Mouse (Mus musculus): ENCODE data around the gene Olfr186. TPM values are rescaled to one million over a fixed set of nuclear protein-coding genes. Genes with fewer than 3 reads are reported as not detected.

Gene Olfr186
- not detected in 2 replicates for polyA plus RNA-seq (2012)

DNA sequence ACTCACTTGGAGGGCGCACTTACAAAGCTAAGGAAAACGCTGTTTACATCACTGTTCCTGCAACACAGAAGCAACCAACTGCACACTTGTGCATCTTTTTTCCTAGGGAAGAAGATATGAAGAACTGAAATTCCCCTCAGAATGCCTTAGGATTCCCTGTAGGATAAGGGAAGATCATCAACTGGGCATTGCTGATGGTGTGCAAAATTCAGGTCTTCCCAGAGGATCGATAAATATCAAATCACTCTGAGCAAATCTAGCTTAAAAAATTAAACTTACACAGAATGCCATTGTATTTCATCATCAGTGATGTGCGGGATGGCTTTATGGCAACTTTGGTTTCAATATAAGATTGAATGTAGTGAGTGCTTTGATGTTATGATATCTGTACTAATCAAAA is at the start of gene Olfr186:
Olfr186 (minus strand) TSS at position 101 of the 400 bp plus-strand sequence.
- TF ChIP-seq GATA1 (IDR thresholded peaks at IDR 0.05; ENCODE audit: low read length): no peak

DNA sequence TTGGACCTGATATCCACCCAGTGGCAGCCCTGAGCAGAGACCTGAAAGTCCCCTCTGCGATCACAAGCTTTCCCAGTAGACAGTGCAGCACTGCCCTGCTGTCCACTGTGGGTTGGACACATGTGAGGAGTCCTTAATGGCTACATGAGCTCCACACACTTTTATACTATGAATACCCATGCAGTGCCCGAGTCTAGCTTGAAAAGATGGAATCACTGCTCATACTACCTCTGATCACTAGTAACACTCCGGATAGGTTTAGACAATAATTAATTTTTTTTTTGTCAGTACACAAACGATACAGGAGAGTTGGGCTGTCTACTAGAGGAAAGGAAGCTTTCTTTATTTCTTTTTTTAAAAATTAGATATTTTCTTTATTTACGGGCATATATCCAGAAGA is 47.8 kb upstream of the Olfr186 start, which contains the start of gene Olfr190:
Olfr190 (minus strand) TSS at position 101 of the 400 bp plus-strand sequence.
- TF ChIP-seq GATA1 (IDR thresholded peaks at IDR 0.05; ENCODE audit: low read length): no peak

DNA sequence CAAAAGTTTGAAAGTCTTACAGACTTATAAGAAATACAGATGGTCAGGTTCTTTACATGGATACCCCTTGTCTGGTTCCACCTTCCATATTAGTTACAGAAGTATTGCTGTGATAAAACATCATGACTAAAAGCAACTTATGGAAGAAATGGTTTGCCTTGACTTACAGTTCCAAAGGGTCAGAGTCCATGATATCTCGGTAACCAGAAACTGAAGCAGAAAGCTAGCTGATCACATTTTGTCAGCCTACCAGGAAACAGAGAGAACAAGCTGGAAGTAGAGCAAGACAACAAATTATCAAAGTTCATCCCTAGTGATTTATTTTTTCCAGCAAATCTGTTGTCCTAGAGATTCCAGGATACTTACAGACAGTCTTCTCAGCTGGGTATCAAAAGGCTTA is 43.4 kb upstream of the Olfr186 start:
- no peak for TF ChIP-seq GATA1 (IDR thresholded peaks at IDR 0.05; ENCODE audit: low read length)

DNA sequence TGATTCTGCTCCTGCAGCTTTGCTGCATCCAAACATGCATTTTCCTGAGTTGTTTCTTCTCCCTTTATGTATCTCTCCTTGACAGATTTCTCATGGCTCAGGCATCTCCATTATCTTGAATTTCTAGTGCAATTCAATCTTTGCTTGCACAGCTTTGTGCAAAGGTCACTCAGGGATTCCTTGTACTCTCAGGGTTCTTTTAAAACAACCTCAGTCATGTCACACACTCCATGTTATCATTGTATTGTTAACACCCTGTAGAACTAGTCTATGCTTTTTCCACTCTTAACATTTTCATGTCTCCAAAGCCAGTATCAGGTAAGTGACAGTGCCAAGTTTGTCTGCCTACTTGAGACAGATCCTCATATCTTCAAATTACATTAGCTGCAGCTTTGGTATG is 41.7 kb upstream of the Olfr186 start:
- TF ChIP-seq GATA1 (IDR thresholded peaks at IDR 0.05; ENCODE audit: low read length): no peak

DNA sequence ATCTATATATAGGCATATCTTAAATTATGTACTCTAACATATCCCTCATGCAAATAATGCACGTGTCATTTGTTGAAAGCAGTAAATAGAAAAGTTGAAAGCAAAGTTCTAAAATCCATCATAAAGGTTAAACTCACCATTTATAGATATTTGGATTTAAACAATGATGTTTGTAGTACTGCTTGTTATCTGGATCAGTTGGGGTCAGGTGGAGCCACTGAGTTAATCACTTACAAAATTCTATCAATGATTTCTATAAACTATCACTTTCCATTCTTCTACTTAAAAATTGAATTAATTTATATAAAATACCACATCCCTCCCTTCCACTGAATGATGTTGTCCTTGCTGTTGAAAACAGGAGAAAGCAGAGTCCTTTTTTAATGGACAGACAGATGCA is 18.8 kb upstream of the Olfr186 start:
- TF ChIP-seq GATA1 (IDR thresholded peaks at IDR 0.05; ENCODE audit: low read length): no peak

DNA sequence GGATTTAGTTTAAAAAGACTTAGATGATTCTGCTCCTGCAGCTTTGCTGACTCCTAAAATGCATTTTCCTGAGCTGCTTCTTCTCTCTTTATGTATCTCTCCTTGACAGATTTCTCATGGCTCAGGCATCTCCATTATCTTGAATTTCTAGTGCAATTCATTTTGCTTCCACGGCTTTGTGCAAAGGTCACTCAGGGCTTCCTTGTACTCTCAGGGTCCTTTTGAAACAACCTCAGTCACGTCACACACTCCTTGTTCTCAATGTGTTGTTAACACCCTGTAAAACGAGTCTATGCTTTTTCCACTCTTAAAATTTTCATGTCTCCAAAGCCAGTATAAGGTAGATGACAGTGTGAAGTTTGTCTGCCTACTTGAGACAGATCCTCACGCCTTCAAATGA is 17.5 kb upstream of the Olfr186 start:
- TF ChIP-seq GATA1 (IDR thresholded peaks at IDR 0.05; ENCODE audit: low read length): no peak

DNA sequence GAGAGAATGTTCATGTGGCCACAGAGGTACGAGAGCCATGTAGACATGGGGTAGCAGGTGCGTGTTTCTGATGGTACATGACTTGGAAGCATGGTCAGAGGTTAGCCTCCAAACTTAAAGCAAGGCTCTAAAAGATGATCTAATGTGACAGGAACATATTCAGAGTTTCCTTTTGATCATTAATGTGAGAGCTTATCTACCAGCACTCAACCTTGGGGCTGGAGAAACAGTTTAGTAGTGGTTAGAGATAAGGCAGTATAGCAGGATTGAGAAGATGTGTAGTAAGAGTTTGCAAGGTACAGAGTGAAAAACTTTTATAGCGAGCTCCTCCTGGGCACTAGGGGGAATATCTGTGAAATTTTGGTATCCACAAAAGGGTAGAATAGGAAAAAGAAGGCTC is 15.7 kb upstream of the Olfr186 start:
- peak; percentile 12 for TF ChIP-seq GATA1 (IDR thresholded peaks at IDR 0.05; ENCODE audit: low read length)

DNA sequence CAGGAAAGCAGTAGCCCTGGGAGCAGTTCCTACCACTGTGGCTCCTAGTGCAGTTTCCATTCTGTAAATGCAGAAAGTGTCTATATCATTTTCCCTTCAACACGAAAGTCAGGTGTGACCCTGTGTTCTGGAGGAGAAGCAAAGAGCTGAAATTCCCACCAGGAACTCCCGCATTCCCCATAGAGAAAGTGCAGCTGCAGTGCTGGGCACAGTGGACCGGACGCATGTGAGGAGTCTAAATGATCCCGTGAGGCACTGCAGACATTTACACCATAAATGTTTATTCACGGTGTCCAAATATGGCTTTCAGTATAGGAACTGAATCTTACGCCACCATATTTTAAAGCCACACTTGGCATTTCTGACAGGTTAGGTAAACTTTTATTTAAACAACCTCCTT is 9.6 kb upstream of the Olfr186 start, which contains the start of gene Olfr187:
Olfr187 (minus strand) TSS at position 58 of the 400 bp plus-strand sequence.
- TF ChIP-seq GATA1 (IDR thresholded peaks at IDR 0.05; ENCODE audit: low read length): no peak

DNA sequence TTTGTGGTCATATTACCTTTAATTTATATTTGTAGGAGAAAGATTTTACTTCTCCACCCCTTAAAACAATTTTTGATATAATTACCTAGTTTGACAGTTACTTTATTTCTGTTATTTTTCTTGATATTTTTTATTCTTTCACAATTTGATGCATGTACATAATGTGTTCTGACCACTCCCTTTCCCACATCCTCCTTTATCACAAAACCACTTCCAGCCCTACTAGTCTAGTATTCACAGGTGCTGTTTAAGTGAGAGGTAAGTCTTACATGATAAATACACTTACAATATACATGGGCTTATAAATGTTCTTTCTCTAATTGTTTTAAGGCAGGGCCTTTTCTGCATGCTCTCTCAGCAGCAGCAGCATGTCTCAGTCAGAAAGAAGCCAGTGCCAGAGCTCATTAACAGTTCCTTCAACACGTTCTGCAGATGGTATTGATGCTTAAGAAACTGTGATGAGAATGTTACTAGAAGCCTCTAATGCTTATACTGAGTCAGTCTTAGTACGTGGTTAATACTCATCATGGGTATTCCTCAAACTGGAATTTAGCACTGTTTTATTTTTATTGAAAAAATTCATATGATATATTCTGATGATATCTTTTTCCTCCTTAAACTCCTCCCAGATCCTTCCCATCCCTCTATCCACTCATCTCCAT is 16.6 kb downstream of the Olfr186 start:
- TF ChIP-seq GATA1 (IDR thresholded peaks at IDR 0.05; ENCODE audit: low read length): no peak

DNA sequence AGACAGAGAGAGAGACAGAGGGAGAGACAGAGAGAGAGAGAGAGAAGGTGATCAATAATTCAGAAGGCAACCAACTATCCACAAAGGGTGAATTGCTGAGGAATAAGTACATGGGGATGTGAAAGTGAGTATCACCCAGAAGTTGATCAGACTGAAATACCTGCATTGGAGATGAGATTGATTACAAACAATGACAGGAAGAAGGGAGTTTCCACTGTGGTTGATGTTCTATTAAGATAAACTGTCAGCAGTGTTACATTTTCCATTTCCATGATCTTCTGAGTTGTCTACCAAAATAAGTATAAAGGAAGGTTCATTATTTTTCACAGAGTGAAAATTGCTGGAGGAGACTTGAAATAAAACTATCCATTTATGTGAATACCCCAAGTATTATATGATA is 22.9 kb downstream of the Olfr186 start:
- peak; percentile 16 for TF ChIP-seq GATA1 (IDR thresholded peaks at IDR 0.05; ENCODE audit: low read length)

DNA sequence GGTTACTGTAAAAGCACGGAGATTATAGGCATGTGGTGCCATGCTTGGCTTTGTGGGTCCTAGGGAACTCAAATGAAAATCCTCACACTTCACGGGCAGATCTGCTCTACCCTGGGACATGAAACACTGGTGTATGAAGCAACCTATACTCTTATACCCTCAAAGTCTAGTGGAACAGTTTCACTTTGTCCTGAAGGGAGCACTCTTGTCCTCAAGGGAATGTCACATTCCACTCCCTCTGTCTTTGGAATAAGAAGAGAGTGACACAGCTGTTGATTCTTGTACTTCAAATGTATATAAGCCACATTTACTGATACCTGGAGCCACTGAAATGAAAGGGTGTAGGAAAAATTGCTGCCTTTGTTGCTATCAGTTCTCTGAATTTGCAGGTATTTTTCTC is 35.0 kb downstream of the Olfr186 start, which contains the start of gene Olfr183:
Olfr183 (plus strand) TSS at position 301 of the 400 bp plus-strand sequence.
- TF ChIP-seq GATA1 (IDR thresholded peaks at IDR 0.05; ENCODE audit: low read length): no peak

Other genes with a start within 250 kb of the Olfr186 start
- not detected in 2 replicates for gene Olfr173, start 230.0 kb downstream of the Olfr186 start, polyA plus RNA-seq (2012)
- gene Olfr175-ps1, start 203.5 kb downstream of the Olfr186 start, polyA plus RNA-seq (2012): not detected in 2 replicates
- not detected in 2 replicates for gene Olfr177, start 155.5 kb downstream of the Olfr186 start, polyA plus RNA-seq (2012)
- not detected in 2 replicates for gene Olfr178, start 138.2 kb downstream of the Olfr186 start, polyA plus RNA-seq (2012)
- gene Olfr181, start 101.5 kb downstream of the Olfr186 start, polyA plus RNA-seq (2012): not detected in 2 replicates
- gene Olfr180, start 100.9 kb downstream of the Olfr186 start, polyA plus RNA-seq (2012): not detected in 2 replicates
- 0.08 TPM in 1 of 2 replicates, not detected in the other for gene Olfr183, start 34.9 kb downstream of the Olfr186 start, polyA plus RNA-seq (2012)
- gene Olfr187, start 9.5 kb upstream of the Olfr186 start, polyA plus RNA-seq (2012): not detected in 2 replicates
- gene Olfr190, start 47.7 kb upstream of the Olfr186 start, polyA plus RNA-seq (2012): not detected in 2 replicates
- not detected in 2 replicates for gene Olfr191, start 59.5 kb upstream of the Olfr186 start, polyA plus RNA-seq (2012)
- gene Olfr193, start 81.6 kb upstream of the Olfr186 start, polyA plus RNA-seq (2012): not detected in 2 replicates
- gene Olfr194, start 90.8 kb upstream of the Olfr186 start, polyA plus RNA-seq (2012): not detected in 2 replicates
- not detected in 2 replicates for gene Olfr195, start 116.8 kb upstream of the Olfr186 start, polyA plus RNA-seq (2012)
- gene Olfr196, start 140.2 kb upstream of the Olfr186 start, polyA plus RNA-seq (2012): not detected in 2 replicates
- gene Olfr198, start 173.2 kb upstream of the Olfr186 start, polyA plus RNA-seq (2012): not detected in 2 replicates
- not detected in 2 replicates for gene Olfr199, start 189.5 kb upstream of the Olfr186 start, polyA plus RNA-seq (2012)
- gene Olfr201, start 242.3 kb upstream of the Olfr186 start, polyA plus RNA-seq (2012): not detected in 2 replicates